Mouse (Mus musculus): ENCODE measurements around the gene Shc1.

Shc1 gene

DNA sequence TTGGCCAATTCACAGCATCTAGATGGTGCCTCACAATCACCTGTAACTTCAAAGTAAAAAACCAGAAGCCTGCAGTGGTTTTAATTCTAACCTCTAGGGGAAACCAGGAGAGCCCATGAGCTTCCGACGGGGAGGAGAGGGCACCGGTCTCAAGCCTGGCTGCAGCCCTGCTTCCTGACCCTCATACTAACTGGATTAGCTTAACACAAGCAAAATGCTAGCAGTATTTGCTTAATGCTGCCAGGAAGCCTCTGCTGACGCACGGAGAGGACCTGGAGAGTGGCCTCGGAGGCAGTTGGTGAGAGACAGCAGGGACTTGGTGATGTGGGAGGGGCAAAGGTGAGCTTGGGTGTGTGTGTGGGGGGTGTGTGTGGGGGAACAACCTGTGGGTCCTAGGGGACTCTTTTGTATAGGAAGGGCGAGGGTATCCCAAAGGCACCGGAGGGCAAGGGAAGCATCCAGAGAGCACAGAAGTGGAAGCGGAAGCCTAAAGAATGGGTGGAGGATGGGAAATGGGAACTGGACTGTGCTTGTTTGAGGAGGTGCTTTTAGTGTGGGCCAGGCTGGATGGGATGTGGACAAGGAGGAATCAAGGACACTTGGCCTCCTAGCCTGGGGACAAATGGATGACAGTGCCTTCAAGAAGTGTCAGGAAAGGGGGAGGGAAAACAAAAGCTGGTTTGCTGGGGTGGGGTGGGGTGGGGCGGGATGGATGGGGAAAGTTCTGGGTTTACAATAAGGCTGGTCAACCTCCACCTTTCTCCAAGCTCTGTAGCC is 36.3 kb downstream of the Shc1 start, which contains the start of gene Pmvk:
TSS of gene Pmvk (plus strand) at position 141 of the 777 bp plus-strand sequence.
- no peak for DNase-seq

DNA sequence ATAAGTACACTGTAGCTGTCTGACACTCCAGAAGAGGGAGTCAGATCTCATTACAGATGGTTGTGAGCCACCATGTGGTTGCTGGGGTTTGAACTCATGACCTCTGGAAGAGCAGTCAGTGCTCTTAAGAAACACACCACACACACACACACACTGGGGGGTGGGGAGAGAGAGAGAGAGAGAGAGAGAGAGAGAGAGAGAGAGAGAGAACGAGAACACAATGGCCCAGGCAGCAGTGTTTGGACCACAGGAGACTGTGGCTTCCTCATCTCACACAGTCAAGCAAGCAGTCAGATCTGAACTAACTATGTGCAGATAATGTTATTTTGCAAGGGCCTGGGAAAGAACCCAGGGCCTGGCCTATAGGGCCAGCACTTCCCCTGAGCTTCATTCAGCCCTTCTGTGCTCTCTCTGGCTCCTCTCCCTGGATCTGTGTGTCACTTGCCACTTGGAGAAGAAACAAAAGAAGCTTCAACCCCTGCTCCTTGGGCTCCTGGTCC is 37.6 kb downstream of the Shc1 start:
- DNase-seq: no peak

DNA sequence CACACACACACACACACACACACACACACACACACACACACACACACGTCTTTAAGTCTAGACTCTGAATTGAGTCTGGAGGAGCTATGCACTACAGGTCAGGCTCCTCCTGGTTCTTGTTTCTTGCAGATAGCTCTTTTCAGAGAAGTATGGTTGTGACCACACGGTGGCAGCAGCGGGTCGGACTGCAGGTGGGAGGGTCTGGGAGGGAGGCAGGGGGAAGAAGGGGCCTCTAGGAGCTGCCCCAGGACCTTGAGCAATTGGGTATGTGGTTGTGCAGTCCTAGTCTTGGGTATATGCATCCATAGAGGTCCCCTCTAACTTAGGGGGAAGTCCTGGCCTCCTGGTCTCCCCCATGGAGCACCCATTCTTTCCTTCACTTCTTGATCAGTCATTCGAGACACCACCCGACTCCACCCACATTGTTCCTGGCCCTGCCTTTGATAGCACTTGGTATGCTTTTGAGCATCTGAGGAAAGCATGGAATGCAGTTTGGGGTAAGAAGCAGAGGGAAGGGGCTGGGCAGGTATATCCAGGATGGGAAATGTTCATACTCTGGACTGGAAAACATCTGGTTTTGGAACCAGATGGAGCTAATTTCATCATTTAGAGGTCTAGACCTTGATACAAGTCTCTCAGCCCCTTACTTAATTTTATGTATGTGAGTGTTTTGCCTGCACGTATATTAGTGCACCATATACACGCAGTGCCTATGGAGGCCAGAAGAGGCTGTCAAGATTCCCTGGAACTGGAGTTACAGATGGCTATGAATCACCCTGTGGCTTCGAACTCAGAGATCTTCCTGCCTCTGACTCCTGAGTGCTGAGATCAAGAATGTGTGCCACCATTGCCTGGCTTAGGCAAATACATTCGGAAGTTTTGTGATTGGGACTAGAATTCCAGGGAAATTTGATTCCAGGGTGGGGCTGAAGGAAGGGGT is 38.8 kb downstream of the Shc1 start:
- DNase-seq: peak; percentile 66 to 91

DNA sequence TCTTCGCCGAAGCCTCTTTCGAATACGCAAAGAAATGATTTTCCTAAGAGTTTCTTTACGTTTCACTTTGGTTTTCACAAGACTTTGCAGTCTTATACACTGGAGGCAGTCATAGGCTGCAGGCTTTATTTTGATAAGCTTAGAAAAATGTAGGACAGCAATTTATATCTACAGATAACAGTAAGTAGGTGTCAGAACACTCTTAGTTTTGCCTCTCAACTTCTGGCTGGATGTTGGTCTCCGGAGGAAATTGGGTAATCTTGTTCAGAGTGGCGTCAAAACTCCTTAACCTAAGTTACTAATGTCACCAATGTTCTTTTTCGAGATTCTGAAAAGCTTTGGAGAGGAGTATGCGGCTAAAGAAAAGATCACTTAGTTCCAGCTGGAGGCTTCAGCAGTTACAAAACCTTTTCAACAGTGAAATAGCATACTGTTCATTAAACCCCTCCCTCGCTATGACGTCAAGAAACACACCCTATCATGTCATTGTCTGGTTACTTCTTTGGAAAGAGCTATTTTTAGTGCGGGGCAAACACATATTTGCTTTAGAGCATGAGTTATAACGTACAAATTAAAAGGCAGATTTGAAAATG is 40.2 kb downstream of the Shc1 start:
- DNase-seq: no peak

DNA sequence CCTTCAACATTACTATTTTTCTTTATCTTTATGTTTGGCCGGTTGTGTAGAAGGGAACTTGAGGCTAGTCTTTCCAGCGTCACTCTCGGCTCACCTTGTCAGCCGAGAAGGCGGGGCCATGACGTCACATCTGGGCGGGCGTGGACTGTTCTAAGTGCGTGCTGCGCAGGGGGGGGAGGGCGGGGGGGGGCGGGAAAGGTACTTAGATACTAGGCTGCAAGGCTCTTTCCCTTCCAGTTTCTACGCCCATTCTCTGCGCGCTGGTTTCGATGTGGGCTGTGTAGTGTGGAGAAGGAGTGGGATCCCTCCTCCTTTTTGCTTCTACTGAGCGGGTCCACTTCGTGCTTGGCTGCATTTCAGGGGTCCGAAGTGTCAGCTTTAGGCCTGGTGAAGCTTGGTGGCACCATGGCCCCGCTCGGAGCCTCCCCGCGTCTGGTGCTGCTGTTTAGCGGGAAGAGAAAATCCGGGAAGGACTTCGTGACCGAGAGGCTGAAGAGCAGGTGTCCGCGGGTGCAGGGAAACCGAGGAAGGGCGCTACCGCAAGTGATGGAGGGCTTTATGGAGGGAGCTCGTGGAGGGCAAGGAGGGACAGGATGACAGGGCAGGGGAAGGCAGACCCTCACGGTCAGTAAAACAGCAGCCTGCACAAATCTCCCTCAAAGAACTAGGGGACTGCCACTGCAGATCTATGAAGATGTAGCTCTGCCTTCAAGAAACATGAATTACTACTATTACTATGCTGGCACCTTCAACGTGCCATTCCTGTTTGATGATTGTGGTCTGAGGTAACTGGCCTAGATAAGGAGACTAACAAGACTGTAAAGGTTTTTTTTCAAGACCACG is 40.9 kb downstream of the Shc1 start:
- DNase-seq: peak; percentile 95 to 98

DNA sequence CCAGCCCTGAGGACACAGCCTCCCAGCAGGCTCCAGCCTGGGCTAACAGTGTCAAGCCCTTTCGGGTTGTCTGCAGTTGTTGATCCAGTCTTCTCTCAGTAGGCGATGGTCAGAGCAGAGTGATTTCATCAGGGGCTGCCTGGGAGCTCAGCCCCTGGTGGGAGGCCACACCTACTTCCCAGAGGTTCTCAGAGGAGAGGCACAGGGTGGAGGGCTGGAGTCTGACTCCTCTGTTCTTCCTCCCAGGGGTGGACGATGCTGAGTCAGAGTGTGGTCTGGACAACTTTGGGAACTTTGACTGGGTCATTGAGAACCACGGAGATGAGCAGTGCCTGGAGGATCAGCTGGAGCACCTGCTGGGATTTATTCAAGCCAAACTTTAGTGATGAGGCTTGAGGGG is 50.0 kb downstream of the Shc1 start:
- no peak for DNase-seq

DNA sequence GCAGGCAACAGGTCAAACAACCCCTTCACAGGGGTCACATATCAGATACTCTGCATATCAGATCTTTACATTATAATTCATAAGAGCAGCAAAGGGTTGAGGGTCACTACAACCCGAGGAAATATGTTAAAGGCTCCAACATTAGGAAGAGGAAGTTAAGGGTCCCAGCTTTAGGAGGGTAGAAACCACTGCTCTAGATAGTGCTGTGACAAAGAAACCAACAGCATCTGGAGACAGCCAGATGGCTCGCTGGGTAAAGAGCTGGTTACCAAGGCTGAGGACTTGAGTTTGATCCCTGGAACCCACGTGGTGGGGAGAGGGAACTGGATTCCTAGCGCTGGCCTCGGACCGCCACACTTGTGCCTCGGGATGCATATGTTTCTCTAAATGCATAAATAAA is 54.0 kb downstream of the Shc1 start:
- no peak for DNase-seq

DNA sequence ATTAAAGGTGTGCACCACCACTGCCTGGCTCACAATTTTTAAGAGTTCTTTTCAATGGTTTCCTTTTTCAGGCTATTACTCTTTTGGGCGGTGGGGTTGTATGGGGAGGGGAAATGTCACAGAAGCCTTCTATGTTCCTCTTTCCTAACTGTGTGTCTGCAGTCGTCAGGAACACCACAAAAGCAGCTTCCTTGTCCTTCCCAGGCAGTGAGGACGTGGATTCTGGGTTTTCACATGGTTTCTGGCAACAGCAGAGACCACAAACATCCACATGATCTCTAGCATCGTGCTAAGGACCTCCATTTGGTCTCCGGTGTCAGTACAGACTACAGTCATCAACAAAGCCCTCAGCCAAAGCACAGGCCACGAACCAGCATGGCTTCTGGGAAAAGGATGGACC is 55.6 kb downstream of the Shc1 start:
- no peak for DNase-seq

DNA sequence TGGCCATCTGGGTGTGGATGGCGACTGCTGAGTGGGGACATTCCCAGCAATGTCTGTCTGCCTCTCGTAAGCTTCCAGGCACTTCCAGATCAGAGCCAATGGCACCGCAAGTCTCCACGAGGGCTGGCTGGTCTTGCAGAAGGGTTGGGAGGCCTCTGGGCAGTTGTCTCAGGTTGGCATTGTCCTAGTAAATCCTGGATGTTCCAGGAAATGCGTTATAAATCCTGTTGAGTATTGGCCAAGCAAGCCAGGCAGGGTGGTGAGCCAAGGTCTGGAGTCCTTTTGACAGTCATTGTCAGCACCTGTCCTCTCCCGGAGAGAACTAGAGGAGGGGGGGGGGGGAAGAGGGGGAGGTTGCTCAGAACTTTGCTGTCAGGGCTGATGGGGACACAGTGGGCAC is 60.8 kb downstream of the Shc1 start:
- DNase-seq: no peak

Data from kidney, postnatal 36 days (tissue).